Mouse (Mus musculus): ENCODE measurements at regions not wholly inside any gene's neighbourhood (a gene's known extent, or its start where the extent isn't known, plus 50 kb on each side); places are given as distances from the start of the nearest gene placed in this dataset.

GRCm38 (mm10) chr1:76156291-76156690 is 610.2 kb downstream of the Slc4a3 start:
- Histone ChIP-seq H3K4me3 (no peak overlapping the region), H3K27ac (no peak overlapping the region), H3K36me3 (no peaks in the 10 kb centered on the region), H3K4me1 (no peaks in the 10 kb centered on the region), H3K9ac (no peak overlapping the region), H3K27me3 (no peaks in the 10 kb centered on the region), H3K9me3 (no peaks in the 10 kb centered on the region), H3K4me2 (no peak overlapping the region)
- no peak for ATAC-seq (ENCODE audit: insufficient number of reproducible peaks, low FRiP score, low TSS enrichment, low read depth)
- WGBS, result 69% methylated on average over 8 of the region's 8 CpGs

- Histone ChIP-seq H3K4me3 (no peak overlapping the region), H3K36me3 (no peaks in the 10 kb centered on the region), H3K4me1 (no peaks in the 10 kb centered on the region), H3K9ac (no peak overlapping the region), H3K27me3 (no peaks in the 10 kb centered on the region), H3K27ac (no peak overlapping the region), H3K9me3 (no peaks in the 10 kb centered on the region), H3K4me2 (no peak overlapping the region)
- 54% methylated on average over 2 of the region's 2 CpGs for WGBS
- ATAC-seq (ENCODE audit: insufficient number of reproducible peaks, low FRiP score, low TSS enrichment, low read depth), result no peak
Observed at GRCm38 (mm10) chr1:76167486-76167885, 621.4 kb downstream of the Slc4a3 start.

GRCm38 (mm10) chr1:76181181-76181580 is 635.1 kb downstream of the Slc4a3 start:
- Histone ChIP-seq H3K36me3 (no peaks in the 10 kb centered on the region), H3K4me2 (no peak overlapping the region), H3K9ac (no peak overlapping the region), H3K4me1 (no peaks in the 10 kb centered on the region), H3K4me3 (no peak overlapping the region), H3K27me3 (no peaks in the 10 kb centered on the region), H3K27ac (no peak overlapping the region), H3K9me3 (no peaks in the 10 kb centered on the region)
- no peak for ATAC-seq (ENCODE audit: insufficient number of reproducible peaks, low FRiP score, low TSS enrichment, low read depth)
- WGBS, result 76% methylated on average over 3 of the region's 3 CpGs

GRCm38 (mm10) chr1:76194844-76195243 is 648.8 kb downstream of the Slc4a3 start:
- Histone ChIP-seq H3K27ac (no peak overlapping the region), H3K27me3 (no peaks in the 10 kb centered on the region), H3K4me2 (no peak overlapping the region), H3K9ac (no peak overlapping the region), H3K36me3 (no peaks in the 10 kb centered on the region), H3K4me3 (no peak overlapping the region), H3K4me1 (no peaks in the 10 kb centered on the region; the same call in 1 of the 2 replicates), H3K9me3 (no peaks in the 10 kb centered on the region)
- WGBS, result 42% methylated on average over 4 of the region's 4 CpGs
- ATAC-seq (ENCODE audit: insufficient number of reproducible peaks, low FRiP score, low TSS enrichment, low read depth), result no peak

GRCm38 (mm10) chr1:76197651-76198050 is 651.6 kb downstream of the Slc4a3 start:
- no peak overlapping the region for H3K4me3 ChIP-seq
- no peak overlapping the region for H3K9ac ChIP-seq
- H3K4me1 ChIP-seq, result no peaks in the 10 kb centered on the region; the same call in 1 of the 2 replicates
- no peaks in the 10 kb centered on the region for H3K27me3 ChIP-seq
- ATAC-seq (ENCODE audit: insufficient number of reproducible peaks, low FRiP score, low TSS enrichment, low read depth), result no peak
- WGBS, result 81% methylated on average over 3 of the region's 3 CpGs
- no peak overlapping the region for H3K27ac ChIP-seq
- H3K4me2 ChIP-seq, result no peak overlapping the region
- H3K36me3 ChIP-seq, result no peaks in the 10 kb centered on the region
- H3K9me3 ChIP-seq, result no peaks in the 10 kb centered on the region

GRCm38 (mm10) chr1:76200906-76201305 is 654.8 kb downstream of the Slc4a3 start:
- H3K9ac ChIP-seq, result no peak overlapping the region
- H3K4me3 ChIP-seq, result no peak overlapping the region
- H3K4me1 ChIP-seq, result no peaks in the 10 kb centered on the region
- H3K9me3 ChIP-seq, result no peaks in the 10 kb centered on the region
- no peak overlapping the region for H3K27ac ChIP-seq
- no peak overlapping the region for H3K4me2 ChIP-seq
- ATAC-seq (ENCODE audit: insufficient number of reproducible peaks, low FRiP score, low TSS enrichment, low read depth), result no peak
- H3K27me3 ChIP-seq, result no peaks in the 10 kb centered on the region
- WGBS, result 29% methylated on average over 3 of the region's 3 CpGs
- no peaks in the 10 kb centered on the region for H3K36me3 ChIP-seq

- H3K4me2 ChIP-seq, result no peak overlapping the region
- H3K9ac ChIP-seq, result no peak overlapping the region
- H3K4me3 ChIP-seq, result no peak overlapping the region
- H3K27me3 ChIP-seq, result no peaks in the 10 kb centered on the region
- ATAC-seq (ENCODE audit: insufficient number of reproducible peaks, low FRiP score, low TSS enrichment, low read depth), result no peak
- H3K9me3 ChIP-seq, result no peaks in the 10 kb centered on the region
- WGBS, result 95% methylated on average over 5 of the region's 5 CpGs
- no peaks in the 10 kb centered on the region for H3K36me3 ChIP-seq
- H3K4me1 ChIP-seq, result no peaks in the 10 kb centered on the region
- no peak overlapping the region for H3K27ac ChIP-seq
Observed at GRCm38 (mm10) chr1:76212486-76212885, 666.4 kb downstream of the Slc4a3 start.

GRCm38 (mm10) chr1:76244721-76245120 is 698.7 kb downstream of the Slc4a3 start:
- Histone ChIP-seq H3K4me2 (no peak overlapping the region), H3K9me3 (no peaks in the 10 kb centered on the region), H3K9ac (no peak overlapping the region), H3K4me3 (no peak overlapping the region), H3K4me1 (peaks cover 12% of the 10 kb centered on the region; the same call in 1 of the 2 replicates), H3K27me3 (no peaks in the 10 kb centered on the region), H3K27ac (no peak overlapping the region), H3K36me3 (no peaks in the 10 kb centered on the region)
- 75% methylated on average over 3 of the region's 3 CpGs for WGBS
- no peak for ATAC-seq (ENCODE audit: insufficient number of reproducible peaks, low FRiP score, low TSS enrichment, low read depth)

GRCm38 (mm10) chr1:76246181-76246796 is 700.2 kb downstream of the Slc4a3 start:
- no peak overlapping the region for H3K4me3 ChIP-seq
- WGBS, result 41% methylated on average over 8 of the region's 8 CpGs
- ATAC-seq (ENCODE audit: insufficient number of reproducible peaks, low FRiP score, low TSS enrichment, low read depth), result no peak
- no peaks in the 10 kb centered on the region for H3K36me3 ChIP-seq
- H3K27ac ChIP-seq, result no peak overlapping the region
- no peaks in the 10 kb centered on the region for H3K27me3 ChIP-seq
- no peaks in the 10 kb centered on the region for H3K9me3 ChIP-seq
- no peak overlapping the region for H3K4me2 ChIP-seq
- peaks cover 17% of the 10 kb centered on the region; the same call in 1 of the 2 replicates for H3K4me1 ChIP-seq
- H3K9ac ChIP-seq, result no peak overlapping the region

GRCm38 (mm10) chr1:76247126-76247525 is 701.1 kb downstream of the Slc4a3 start:
- no peak for ATAC-seq (ENCODE audit: insufficient number of reproducible peaks, low FRiP score, low TSS enrichment, low read depth)
- peaks cover 21% of the 10 kb centered on the region; the same call in 1 of the 2 replicates for H3K4me1 ChIP-seq
- H3K4me3 ChIP-seq, result no peak overlapping the region
- H3K27ac ChIP-seq, result no peak overlapping the region
- H3K9me3 ChIP-seq, result no peaks in the 10 kb centered on the region
- H3K27me3 ChIP-seq, result no peaks in the 10 kb centered on the region
- WGBS, result 27% methylated on average over 8 of the region's 8 CpGs
- no peak overlapping the region for H3K9ac ChIP-seq
- no peaks in the 10 kb centered on the region for H3K36me3 ChIP-seq
- H3K4me2 ChIP-seq, result no peak overlapping the region

GRCm38 (mm10) chr1:76258217-76258616 is 712.2 kb downstream of the Slc4a3 start:
- Histone ChIP-seq H3K9me3 (no peaks in the 10 kb centered on the region), H3K27me3 (no peaks in the 10 kb centered on the region), H3K36me3 (no peaks in the 10 kb centered on the region), H3K4me2 (no peak overlapping the region), H3K9ac (no peak overlapping the region), H3K4me3 (no peak overlapping the region), H3K27ac (no peak overlapping the region), H3K4me1 (no peaks in the 10 kb centered on the region)
- WGBS, result 33% methylated on average over 4 of the region's 4 CpGs
- ATAC-seq (ENCODE audit: insufficient number of reproducible peaks, low FRiP score, low TSS enrichment, low read depth), result no peak

GRCm38 (mm10) chr1:76276148-76276547 is 730.1 kb downstream of the Slc4a3 start:
- no peak overlapping the region for H3K27ac ChIP-seq
- no peaks in the 10 kb centered on the region for H3K9me3 ChIP-seq
- no peaks in the 10 kb centered on the region for H3K27me3 ChIP-seq
- no peak overlapping the region for H3K4me3 ChIP-seq
- no peak overlapping the region for H3K4me2 ChIP-seq
- H3K9ac ChIP-seq, result no peak overlapping the region
- 29% methylated on average over 7 of the region's 7 CpGs for WGBS
- H3K4me1 ChIP-seq, result peaks cover 4% of the 10 kb centered on the region; the same call in 1 of the 2 replicates
- no peak for ATAC-seq (ENCODE audit: insufficient number of reproducible peaks, low FRiP score, low TSS enrichment, low read depth)
- no peaks in the 10 kb centered on the region for H3K36me3 ChIP-seq

GRCm38 (mm10) chr1:76276624-76277023 is 730.6 kb downstream of the Slc4a3 start:
- Histone ChIP-seq H3K9me3 (no peaks in the 10 kb centered on the region), H3K9ac (no peak overlapping the region), H3K4me2 (no peak overlapping the region), H3K27me3 (no peaks in the 10 kb centered on the region), H3K4me1 (peaks cover 4% of the 10 kb centered on the region; the same call in 1 of the 2 replicates), H3K36me3 (no peaks in the 10 kb centered on the region), H3K4me3 (no peak overlapping the region), H3K27ac (no peak overlapping the region)
- no peak for ATAC-seq (ENCODE audit: insufficient number of reproducible peaks, low FRiP score, low TSS enrichment, low read depth)
- 48% methylated on average over 3 of the region's 3 CpGs for WGBS

Data from limb, embryonic 15.5 days (tissue).